Mouse (Mus musculus): ENCODE results near the gene Fiz1. TPM values are rescaled to one million over a fixed set of nuclear protein-coding genes. Genes with fewer than 3 reads are reported as not detected.

Fiz1 gene
- polyA plus RNA-seq, 1 experiment from 2014 or later: 30.0 TPM

- H3K4me2 ChIP-seq (replicated peaks): peak overlapping the region; percentile 78
- H3K36me3 ChIP-seq (replicated peaks; ENCODE audit: control insufficient read depth, insufficient read depth): no peaks in the 10 kb centered on the region; the same call in 1 of the 2 replicates
- DNase-seq (ENCODE audit: low spot score) (no peak), ATAC-seq (ENCODE audit: low FRiP score) (no peak)
- H3K4me1 ChIP-seq (replicated peaks; ENCODE audit: control insufficient read depth, insufficient read depth, low read length): peaks cover 47% of the 10 kb centered on the region
- H3K9me3 ChIP-seq (ENCODE audit: control insufficient read depth, low read length): no peaks in the 10 kb centered on the region
- peaks cover 47% of the 10 kb centered on the region for H3K27me3 ChIP-seq (ENCODE audit: control insufficient read depth, insufficient read depth, low read length)
- H3K4me3 ChIP-seq (replicated peaks; ENCODE audit: low read length): peak overlapping the region; percentile 68
- WGBS: 34% methylated on average over 8 of the region's 8 CpGs
- H3K9ac ChIP-seq: peak overlapping the region; percentile 86
- peak overlapping the region; percentile 75; the same call in 1 of the 2 replicates for H3K27ac ChIP-seq
Observed at GRCm38 (mm10) chr7:5057381-5057780, 42.9 kb upstream of the Fiz1 start.

GRCm38 (mm10) chr7:5056651-5057263, 42.3 kb upstream of the Fiz1 start:
- DNase-seq (ENCODE audit: low spot score) (no peak), ATAC-seq (ENCODE audit: low FRiP score) (peak; percentile 15)
- Histone ChIP-seq H3K4me3 (replicated peaks; ENCODE audit: low read length) (peak overlapping the region; percentile 68), H3K27ac (peak overlapping the region; percentile 75), H3K9ac (peak overlapping the region; percentile 86), H3K9me3 (ENCODE audit: control insufficient read depth, low read length) (no peaks in the 10 kb centered on the region), H3K27me3 (ENCODE audit: control insufficient read depth, insufficient read depth, low read length) (peaks cover 47% of the 10 kb centered on the region), H3K36me3 (replicated peaks; ENCODE audit: control insufficient read depth, insufficient read depth) (no peaks in the 10 kb centered on the region; the same call in 1 of the 2 replicates), H3K4me2 (replicated peaks) (peak overlapping the region; percentile 78), H3K4me1 (replicated peaks; ENCODE audit: control insufficient read depth, insufficient read depth, low read length) (peaks cover 51% of the 10 kb centered on the region)
- 2% methylated on average over 55 of the region's 55 CpGs for WGBS

GRCm38 (mm10) chr7:5053456-5054179, 39.1 kb upstream of the Fiz1 start:
- Histone ChIP-seq H3K4me3 (replicated peaks; ENCODE audit: low read length) (peak overlapping the region; percentile 66), H3K4me1 (replicated peaks; ENCODE audit: control insufficient read depth, insufficient read depth, low read length) (peaks cover 46% of the 10 kb centered on the region), H3K9me3 (ENCODE audit: control insufficient read depth, low read length) (no peaks in the 10 kb centered on the region), H3K27me3 (ENCODE audit: control insufficient read depth, insufficient read depth, low read length) (peaks cover 47% of the 10 kb centered on the region), H3K9ac (peak overlapping the region; percentile 89), H3K4me2 (replicated peaks) (peak overlapping the region; percentile 71), H3K36me3 (replicated peaks; ENCODE audit: control insufficient read depth, insufficient read depth) (no peaks in the 10 kb centered on the region; the same call in 1 of the 2 replicates), H3K27ac (no peak overlapping the region)
- WGBS: 10% methylated on average over 32 of the region's 32 CpGs
- DNase-seq (ENCODE audit: low spot score): no peak
- no peak for ATAC-seq (ENCODE audit: low FRiP score)

- peaks cover 43% of the 10 kb centered on the region for H3K27me3 ChIP-seq (ENCODE audit: control insufficient read depth, insufficient read depth, low read length)
- H3K27ac ChIP-seq: no peak overlapping the region
- peak overlapping the region; percentile 66 for H3K4me3 ChIP-seq (replicated peaks; ENCODE audit: low read length)
- H3K9me3 ChIP-seq (ENCODE audit: control insufficient read depth, low read length): no peaks in the 10 kb centered on the region
- DNase-seq (ENCODE audit: low spot score): no peak
- no peak for ATAC-seq (ENCODE audit: low FRiP score)
- peak overlapping the region; percentile 71 for H3K4me2 ChIP-seq (replicated peaks)
- no peaks in the 10 kb centered on the region; the same call in 1 of the 2 replicates for H3K36me3 ChIP-seq (replicated peaks; ENCODE audit: control insufficient read depth, insufficient read depth)
- WGBS: 4% methylated on average over 45 of the region's 45 CpGs
- peaks cover 44% of the 10 kb centered on the region for H3K4me1 ChIP-seq (replicated peaks; ENCODE audit: control insufficient read depth, insufficient read depth, low read length)
- H3K9ac ChIP-seq: peak overlapping the region; percentile 89
Observed at GRCm38 (mm10) chr7:5052931-5053343, 38.4 kb upstream of the Fiz1 start.

- peaks cover 39% of the 10 kb centered on the region for H3K4me1 ChIP-seq (replicated peaks; ENCODE audit: control insufficient read depth, insufficient read depth, low read length)
- ATAC-seq (ENCODE audit: low FRiP score): no peak
- peaks cover 38% of the 10 kb centered on the region for H3K27me3 ChIP-seq (ENCODE audit: control insufficient read depth, insufficient read depth, low read length)
- no peaks in the 10 kb centered on the region for H3K9me3 ChIP-seq (ENCODE audit: control insufficient read depth, low read length)
- peak overlapping the region; percentile 66 for H3K4me3 ChIP-seq (replicated peaks; ENCODE audit: low read length)
- H3K27ac ChIP-seq: peak overlapping the region; percentile 89
- 4% methylated on average over 12 of the region's 12 CpGs for WGBS
- peak overlapping the region; percentile 71 for H3K4me2 ChIP-seq (replicated peaks)
- DNase-seq (ENCODE audit: low spot score): no peak
- peak overlapping the region; percentile 89 for H3K9ac ChIP-seq
- no peaks in the 10 kb centered on the region; the same call in 1 of the 2 replicates for H3K36me3 ChIP-seq (replicated peaks; ENCODE audit: control insufficient read depth, insufficient read depth)
Observed at GRCm38 (mm10) chr7:5052438-5052837, 37.9 kb upstream of the Fiz1 start.

GRCm38 (mm10) chr7:5051193-5052192, 37.0 kb upstream of the Fiz1 start, which contains the start of gene Zfp580:
TSS of gene Zfp580 (plus strand) at chr7:5051538.
- Histone ChIP-seq H3K9ac (peak within 1 kb of the TSS; percentile 89), H3K4me2 (replicated peaks) (peak within 1 kb of the TSS; percentile 71), H3K4me3 (replicated peaks; ENCODE audit: low read length) (peak within 1 kb of the TSS; percentile 66), H3K36me3 (replicated peaks; ENCODE audit: control insufficient read depth, insufficient read depth) (no peaks in the 10 kb centered on the region; the same call in 1 of the 2 replicates), H3K27me3 (ENCODE audit: control insufficient read depth, insufficient read depth, low read length) (peaks cover 38% of the 10 kb centered on the region), H3K9me3 (ENCODE audit: control insufficient read depth, low read length) (no peaks in the 10 kb centered on the region), H3K27ac (peak within 1 kb of the TSS; percentile 89), H3K4me1 (replicated peaks; ENCODE audit: control insufficient read depth, insufficient read depth, low read length) (peaks cover 35% of the 10 kb centered on the region)
- 2% methylated on average over 65 of the region's 65 CpGs for WGBS
- ATAC-seq (ENCODE audit: low FRiP score) (peak; percentile 81), DNase-seq (ENCODE audit: low spot score) (peak; percentile 81)

- Histone ChIP-seq H3K27me3 (ENCODE audit: control insufficient read depth, insufficient read depth, low read length) (no peaks in the 10 kb centered on the region), H3K9me3 (ENCODE audit: control insufficient read depth, low read length) (no peaks in the 10 kb centered on the region), H3K4me3 (replicated peaks; ENCODE audit: low read length) (no peak overlapping the region), H3K4me1 (replicated peaks; ENCODE audit: control insufficient read depth, insufficient read depth, low read length) (peaks cover 13% of the 10 kb centered on the region), H3K4me2 (replicated peaks) (no peak overlapping the region), H3K27ac (no peak overlapping the region), H3K9ac (no peak overlapping the region), H3K36me3 (replicated peaks; ENCODE audit: control insufficient read depth, insufficient read depth) (no peaks in the 10 kb centered on the region)
- ATAC-seq (ENCODE audit: low FRiP score): no peak
- WGBS: 41% methylated on average over 2 of the region's 2 CpGs
- DNase-seq (ENCODE audit: low spot score): no peak
Observed at GRCm38 (mm10) chr7:5047313-5047712, 32.8 kb upstream of the Fiz1 start.

GRCm38 (mm10) chr7:5046112-5046511, 31.6 kb upstream of the Fiz1 start:
- peaks cover 9% of the 10 kb centered on the region for H3K4me1 ChIP-seq (replicated peaks; ENCODE audit: control insufficient read depth, insufficient read depth, low read length)
- no peaks in the 10 kb centered on the region for H3K27me3 ChIP-seq (ENCODE audit: control insufficient read depth, insufficient read depth, low read length)
- no peak for ATAC-seq (ENCODE audit: low FRiP score)
- H3K36me3 ChIP-seq (replicated peaks; ENCODE audit: control insufficient read depth, insufficient read depth): no peaks in the 10 kb centered on the region
- no peak overlapping the region for H3K4me3 ChIP-seq (replicated peaks; ENCODE audit: low read length)
- no peak overlapping the region for H3K27ac ChIP-seq
- no peak overlapping the region for H3K9ac ChIP-seq
- 84% methylated on average over 2 of the region's 2 CpGs for WGBS
- H3K9me3 ChIP-seq (ENCODE audit: control insufficient read depth, low read length): no peaks in the 10 kb centered on the region
- H3K4me2 ChIP-seq (replicated peaks): no peak overlapping the region
- no peak for DNase-seq (ENCODE audit: low spot score)
